Mouse (Mus musculus): ENCODE measurements around the gene Rfc4. TPM values are rescaled to one million over a fixed set of nuclear protein-coding genes. Genes with fewer than 3 reads are reported as not detected.

The Rfc4 gene
- total RNA-seq, 2 experiments from 2014 or later = 14.3 to 17.1 TPM

GRCm38 (mm10) chr16:23135421-23136149 is 8.0 kb upstream of the Rfc4 start:
- DNase-seq = no peak

- DNase-seq = no peak
These were observed 4.8 kb upstream of the Rfc4 start for GRCm38 (mm10) chr16:23132336-23132735.

- DNase-seq = no peak
These were observed 2.8 kb upstream of the Rfc4 start for GRCm38 (mm10) chr16:23130303-23130702.

- DNase-seq = no peak
These were observed 245 bp downstream of the Rfc4 start for GRCm38 (mm10) chr16:23127311-23127672.

DNA sequence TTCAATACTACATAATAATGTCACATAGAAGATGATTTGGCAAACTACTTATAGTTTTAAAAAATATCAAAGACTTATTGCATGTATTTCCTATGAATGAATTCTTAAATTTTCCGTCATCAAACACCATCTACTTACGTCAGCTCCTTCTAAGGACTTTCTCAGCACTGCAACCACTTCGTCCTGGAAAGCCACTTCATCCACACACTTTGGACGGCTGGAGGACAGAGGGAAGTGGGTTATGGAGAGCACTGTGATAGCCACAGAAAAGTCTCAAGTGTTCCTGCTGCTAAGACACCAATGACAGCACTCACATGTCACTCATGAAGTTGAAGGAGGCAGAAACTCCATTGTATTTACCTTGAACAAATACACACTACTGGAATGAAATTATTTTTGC is 3.1 kb downstream of the Rfc4 start:
- DNase-seq = no peak

- DNase-seq = no peak
These were observed 4.4 kb downstream of the Rfc4 start for GRCm38 (mm10) chr16:23123104-23123503.

DNA sequence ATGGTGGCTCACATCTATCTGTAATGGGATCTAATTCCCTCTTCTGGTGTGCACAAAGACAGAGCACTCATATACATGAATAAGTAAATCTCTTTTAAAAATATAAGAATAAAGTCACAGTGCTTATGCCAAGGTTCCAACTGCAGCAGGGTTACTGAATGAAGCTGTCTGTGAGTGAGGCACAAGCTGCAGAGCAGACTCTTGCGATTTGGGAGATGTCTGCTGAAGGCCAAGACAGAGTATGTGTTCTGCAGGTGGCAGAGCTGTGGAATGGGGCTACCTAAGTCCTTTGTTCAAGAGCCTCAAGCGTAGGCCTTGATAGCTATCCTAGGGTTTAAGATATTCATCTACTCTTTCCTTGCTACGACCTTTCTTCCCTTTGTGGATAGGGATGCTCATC is 5.1 kb downstream of the Rfc4 start:
- no peak for DNase-seq

- DNase-seq = no peak
These were observed 10.4 kb downstream of the Rfc4 start for GRCm38 (mm10) chr16:23117173-23117572.

DNA sequence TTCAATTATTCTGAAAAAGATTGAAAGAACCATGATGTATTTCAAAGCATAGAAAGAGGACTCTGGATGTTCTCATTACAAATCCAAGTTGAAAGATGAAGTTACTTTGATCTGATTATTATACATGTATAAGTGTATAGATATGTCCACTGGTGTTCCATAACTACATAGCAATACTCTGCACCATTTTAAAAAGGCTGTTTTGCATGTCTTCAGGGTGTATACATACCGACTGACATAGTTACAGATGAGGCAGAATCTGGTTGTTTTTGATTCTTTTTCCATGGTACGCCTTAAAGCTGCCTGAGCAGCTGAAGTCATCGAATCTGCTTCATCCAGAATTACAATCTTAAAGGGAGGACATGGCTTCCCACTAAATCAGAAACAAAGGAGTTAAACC is 12.1 kb downstream of the Rfc4 start:
- no peak for DNase-seq

- no peak for DNase-seq
These were observed 13.0 kb downstream of the Rfc4 start for GRCm38 (mm10) chr16:23114339-23115171.

DNA sequence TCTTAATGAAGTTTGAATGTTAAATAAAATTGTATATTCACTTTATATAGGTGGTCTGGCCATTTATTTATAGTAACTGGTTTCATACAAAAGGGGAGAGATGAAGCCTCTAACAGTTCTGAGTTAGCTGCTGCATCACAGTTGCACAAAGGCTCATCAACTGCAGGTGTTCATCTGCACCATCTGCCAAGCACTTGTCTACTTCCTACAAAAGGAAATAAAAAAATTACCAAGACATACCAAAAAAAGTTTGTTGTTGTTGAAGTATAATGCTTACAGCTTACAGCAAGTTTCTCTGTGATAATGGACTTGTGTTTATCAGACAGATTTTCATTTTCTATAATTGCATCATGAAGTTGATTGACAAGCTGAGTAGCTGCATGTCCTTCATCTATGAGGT is 13.6 kb downstream of the Rfc4 start:
- no peak for DNase-seq

GRCm38 (mm10) chr16:23112861-23113435 is 14.6 kb downstream of the Rfc4 start:
- no peak for DNase-seq

DNA sequence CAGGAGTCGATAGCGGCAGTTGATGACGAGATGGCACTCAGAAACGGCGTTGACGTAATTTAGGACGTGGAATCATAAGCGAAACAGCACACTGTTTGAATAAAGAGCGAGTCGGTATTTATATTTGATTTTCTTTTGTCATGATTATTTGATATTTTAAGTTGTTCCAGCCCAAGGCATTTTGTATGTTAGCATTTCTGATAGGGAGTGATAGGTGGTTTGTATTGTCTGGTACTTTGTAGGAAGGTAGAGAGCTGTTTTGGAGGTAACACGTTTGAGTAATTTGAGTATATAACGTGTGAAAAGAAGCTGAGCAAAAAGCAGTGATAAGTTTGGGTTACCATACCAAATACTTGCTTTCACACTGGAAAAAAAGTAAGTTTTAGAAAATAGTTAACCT is 15.2 kb downstream of the Rfc4 start:
- DNase-seq = no peak

- DNase-seq = no peak
These were observed 17.9 kb downstream of the Rfc4 start for GRCm38 (mm10) chr16:23109350-23110280.

DNA sequence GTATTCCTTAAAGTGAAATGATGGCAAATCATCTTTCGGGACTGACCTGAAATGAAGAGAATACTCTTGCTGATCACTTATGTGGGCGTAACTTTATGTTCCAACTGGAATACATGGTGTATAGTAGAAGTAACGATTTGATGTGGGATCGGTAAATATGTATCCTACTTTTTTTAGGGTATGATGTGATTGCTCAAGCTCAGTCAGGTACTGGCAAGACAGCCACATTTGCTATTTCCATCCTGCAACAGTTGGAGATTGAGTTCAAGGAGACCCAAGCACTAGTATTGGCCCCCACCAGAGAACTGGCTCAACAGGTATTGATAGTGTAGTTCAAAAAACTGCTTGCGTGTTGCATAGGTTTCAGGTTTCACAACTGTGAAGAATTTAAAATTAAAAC is 18.6 kb downstream of the Rfc4 start:
- no peak for DNase-seq

DNA sequence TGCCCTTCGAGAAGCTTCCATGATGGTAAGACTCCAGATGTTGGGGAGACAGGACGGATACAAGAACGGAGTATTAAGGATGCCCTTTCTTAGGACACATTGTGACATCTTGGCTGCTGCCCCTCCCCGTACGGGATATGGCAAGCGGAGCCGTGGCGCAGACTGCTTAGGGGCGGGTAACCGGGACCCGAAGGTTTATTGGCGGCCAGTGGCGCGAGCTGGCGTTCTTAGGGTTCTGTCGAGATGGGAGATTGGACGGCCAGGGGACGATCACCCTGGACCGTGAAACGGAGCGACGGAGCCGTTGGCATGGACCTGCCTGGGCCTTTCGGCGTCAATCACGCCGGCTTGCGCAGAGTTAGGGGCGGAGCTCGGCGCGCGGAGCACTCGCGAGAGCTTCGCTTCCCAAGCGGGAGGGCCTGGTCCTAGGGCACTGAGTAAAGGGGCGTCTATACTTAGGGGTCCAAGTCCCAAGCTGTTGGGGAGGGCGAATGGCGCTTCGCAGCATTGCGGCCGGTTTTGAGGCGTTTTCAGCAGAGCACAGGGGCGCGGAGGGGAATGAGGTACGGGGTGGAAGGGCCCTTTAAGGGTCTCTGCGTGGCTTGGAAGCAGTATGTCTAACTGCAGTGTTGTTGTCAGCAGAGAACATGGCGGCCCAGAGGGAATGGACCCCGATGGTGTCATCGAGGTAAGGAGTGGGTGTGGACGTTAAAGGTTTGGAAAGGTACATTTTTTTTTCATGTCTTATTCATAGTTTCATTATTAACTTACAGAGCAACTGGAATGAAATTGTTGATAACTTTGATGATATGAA is 19.4 kb downstream of the Rfc4 start:
- DNase-seq = peak; percentile 90

- peak; percentile 96 for DNase-seq
These were observed 20.1 kb downstream of the Rfc4 start, which contains the start of gene Eif4a2 for GRCm38 (mm10) chr16:23107231-23107942. Gene Eif4a2 (plus strand): TSS chr16:23107444.

GRCm38 (mm10) chr16:23106121-23106520 is 21.4 kb downstream of the Rfc4 start:
- no peak for DNase-seq

- no peak for DNase-seq
These were observed 23.7 kb downstream of the Rfc4 start for GRCm38 (mm10) chr16:23103841-23104240.

DNA sequence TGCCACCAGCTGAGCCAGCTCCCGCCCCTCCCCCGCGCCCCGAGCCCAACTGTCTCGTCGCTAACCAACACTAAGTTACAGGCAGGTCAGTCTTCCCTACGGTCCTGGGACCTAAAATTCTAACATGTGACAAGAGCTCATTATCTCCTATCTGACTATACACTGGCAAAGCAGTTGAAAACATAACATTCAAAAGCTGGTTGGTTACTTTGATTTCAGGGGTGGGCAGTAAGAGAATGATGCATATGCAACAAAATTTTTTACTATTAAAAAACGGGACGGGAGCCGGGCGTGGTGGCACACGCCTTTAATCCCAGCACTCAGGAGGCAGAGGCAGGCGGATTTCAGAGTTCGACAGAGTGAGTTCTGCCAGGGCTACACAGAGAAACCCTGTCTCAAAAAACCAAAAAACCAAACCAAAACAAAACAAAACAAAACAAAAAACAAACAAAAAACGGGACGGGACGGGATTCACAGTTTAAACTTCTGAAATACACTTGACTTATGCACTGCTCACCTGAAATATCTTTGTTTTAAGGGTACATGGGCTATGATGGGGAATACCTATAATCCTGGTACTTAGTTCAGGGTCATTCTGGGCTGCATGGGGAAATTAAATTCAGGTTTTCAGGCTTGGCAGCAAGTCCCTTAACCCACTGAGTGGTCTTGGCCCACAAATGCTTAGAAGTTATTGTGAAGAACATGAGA is 24.3 kb downstream of the Rfc4 start:
- DNase-seq = peak; percentile 39

Data from adrenal gland, postnatal 10 days (tissue).